Comparison of ENCODE assay signal across 7 mouse cellular contexts in the genomic region with DNA sequence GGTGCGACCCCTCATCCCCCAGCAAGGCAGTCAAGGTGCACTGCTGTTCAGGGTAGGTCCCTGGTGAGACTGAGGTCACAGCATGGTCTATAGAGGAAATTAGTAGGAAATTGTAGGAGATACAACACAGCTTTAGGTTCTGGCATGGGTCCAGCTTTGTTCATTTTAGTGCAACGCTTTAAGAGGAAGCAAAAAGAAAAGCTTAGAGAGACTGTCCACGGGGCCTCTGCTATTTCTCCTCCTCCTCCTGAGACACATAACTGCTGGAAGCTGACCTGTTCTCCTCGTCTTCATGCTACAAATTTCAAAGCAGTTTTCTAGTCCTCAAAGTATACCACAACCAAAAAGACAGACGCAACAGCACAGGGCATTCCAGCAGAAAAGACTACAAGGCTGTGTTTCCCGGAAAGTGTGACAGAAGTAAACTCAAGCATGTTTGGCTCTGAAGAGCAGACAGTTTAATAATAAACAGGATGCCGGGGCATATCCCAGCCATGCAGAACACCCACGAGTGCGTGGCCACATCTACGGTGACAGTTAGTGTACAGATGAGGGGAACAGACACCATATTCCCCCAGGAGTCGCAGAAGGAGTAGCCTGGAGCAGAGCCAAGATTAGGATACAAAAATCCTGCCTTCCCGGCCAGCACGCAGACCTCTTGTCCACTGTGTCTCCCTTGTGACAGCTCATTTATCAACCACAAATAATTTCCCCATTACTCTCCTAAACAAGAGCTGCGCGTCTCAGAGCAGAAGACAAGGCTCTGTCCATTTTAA. TPM values are rescaled to one million over a fixed set of nuclear protein-coding genes. Genes with fewer than 3 reads are reported as not detected.
DNase-seq lines count a peak whose midpoint lies in the region; ATAC-seq lines count a peak whose summit lies in the region.

No protein-coding gene starts in this region.

- peak overlapping the region; percentile 44 for H3K9ac ChIP-seq in forebrain, embryonic 16.5 days (replicated peaks; ENCODE audit: low read depth, low read length)
- H3K9ac ChIP-seq in intestine, embryonic 14.5 days (ENCODE audit: low read length): peak overlapping the region; percentile 34

- no peaks in the 10 kb centered on the region for H3K9me3 ChIP-seq in forebrain, embryonic 16.5 days (ENCODE audit: control insufficient read depth, low read length)
- H3K9me3 ChIP-seq in intestine, embryonic 14.5 days (ENCODE audit: control insufficient read depth, low read length): no peaks in the 10 kb centered on the region

- DNase-seq in 3T3-L1 (ENCODE audit: low read depth, low spot score) (peak; percentile 48), MN1 (ENCODE audit: low spot score) (peak; percentile 15)
- peak; percentile 77 for DNase-seq in intestine, embryonic 14.5 days (ENCODE audit: low spot score)
- peak; percentile 3 for DNase-seq in left cerebral cortex, adult 11 months (ENCODE audit: low spot score)
- peak; percentile 83 for DNase-seq in lung, postnatal 10 days

- peak overlapping the region; percentile 44 for H3K27ac ChIP-seq in forebrain, embryonic 16.5 days (ENCODE audit: low read length)
- H3K27ac ChIP-seq in intestine, embryonic 14.5 days (ENCODE audit: low read depth): peak overlapping the region; percentile 91

- H3K36me3 ChIP-seq in forebrain, embryonic 16.5 days (ENCODE audit: control insufficient read depth, insufficient read depth): no peaks in the 10 kb centered on the region
- 0 out of 2 replicates have a peak, but pooled peaks cover 5% of the 10 kb centered on the region for H3K36me3 ChIP-seq in intestine, embryonic 14.5 days (ENCODE audit: control insufficient read depth, insufficient read depth, low read length)

- peaks cover 16% of the 10 kb centered on the region for H3K4me1 ChIP-seq in forebrain, embryonic 16.5 days (replicated peaks; ENCODE audit: control insufficient read depth, insufficient read depth, low read length)
- H3K4me1 ChIP-seq in intestine, embryonic 14.5 days (replicated peaks; ENCODE audit: control insufficient read depth, insufficient read depth, low read length): peaks cover 30% of the 10 kb centered on the region

- peak overlapping the region; percentile 31 for H3K4me3 ChIP-seq in forebrain, embryonic 16.5 days (replicated peaks; ENCODE audit: low read length)
- no peak overlapping the region for H3K4me3 ChIP-seq in intestine, embryonic 14.5 days (ENCODE audit: low read depth, low read length)

- H3K4me2 ChIP-seq in forebrain, embryonic 16.5 days (ENCODE audit: low read length): peak overlapping the region; percentile 58
- H3K4me2 ChIP-seq in intestine, embryonic 14.5 days (ENCODE audit: low read length): peak overlapping the region; percentile 30

- no peaks in the 10 kb centered on the region for H3K27me3 ChIP-seq in forebrain, embryonic 16.5 days (replicated peaks; ENCODE audit: control insufficient read depth, insufficient read depth, low read length)
- no peaks in the 10 kb centered on the region for H3K27me3 ChIP-seq in intestine, embryonic 14.5 days (replicated peaks; ENCODE audit: control insufficient read depth, insufficient read depth, low read length)

- peak; percentile 52 for ATAC-seq in forebrain, embryonic 16.5 days
- ATAC-seq in intestine, embryonic 14.5 days (replicated peaks; ENCODE audit: low FRiP score, low TSS enrichment, low read depth): peak; percentile 63
- no peak for ATAC-seq in inflammation-experienced regulatory T-cells, adult 6 months

- WGBS in forebrain, embryonic 16.5 days: 15% methylated on average over 15 of the region's 15 CpGs
- WGBS in intestine, embryonic 14.5 days: 10% methylated on average over 15 of the region's 15 CpGs

RNA-seq across cellular contexts. Expression of gene Cnksr3, which starts 53.6 kb away (rescaled TPM):
- 2.0 and 3.4 TPM in 2 replicates for polyA plus RNA-seq in forebrain, embryonic 16.5 days (2015; fragmentation: Nextera tagmentation; extraction: Ambion mirVana)
- 12.3 and 14.2 TPM in 2 replicates for polyA plus RNA-seq in intestine, embryonic 14.5 days (2014; fragmentation: Nextera tagmentation; extraction: Ambion mirVana)
- 1 to 10 TPM in 2 of 3 experiments, under 1 TPM in 1; 0.36 to 4.3 (median 3.3) TPM for polyA plus RNA-seq in inflammation-experienced regulatory T-cells, adult 6 months (2017; shearing (Covaris generic))

Comparison
In these comparisons a context has a peak if more than half of its experiments do, and no peak if none do; other contexts are left out.
1. DNase-seq: peak in every context shown above with its lines; median percentile 83 in lung, postnatal 10 days; 77 in intestine, embryonic 14.5 days; 48 in 3T3-L1; 15 in MN1; 3 in left cerebral cortex, adult 11 months.